Mouse (Mus musculus) midbrain, embryonic 14.5 days (tissue): ENCODE results near the gene Gm5798. TPM values are rescaled to one million over a fixed set of nuclear protein-coding genes. Genes with fewer than 3 reads are reported as not detected.
"Not testable (repeated sequence)": the region's sequence is repeated elsewhere in the genome, so short reads cannot be mapped to it uniquely, and the experiment has no call there.

Experiments used
- ATAC-seq: fragments of 200-750 bp; cut with Nextera tagmentation; 2 replicates; pipeline ENCODE4 v1.8.0; 2017; ENCODE audit warnings: moderate number of reproducible peaks, moderate library complexity; ENCODE audit not compliant: low FRiP score, low TSS enrichment
- DNase-seq: peaks from one replicate; pipeline ENCODE4 v3.0.0-alpha.2; 2015
- H3K27ac ChIP-seq: fragments of 300-500 bp; sonication (generic); replicated peaks from 2 replicates; pipeline ENCODE4 v1.5.1; 2014; ENCODE audit warnings: mild to moderate bottlenecking, low read depth, low read length, moderate library complexity
- H3K27me3 ChIP-seq: fragments of 300-500 bp; sonication (generic); 2 replicates; pipeline ENCODE4 v1.6.1; 2014; ENCODE audit warnings: low read length, control low read depth, mixed read lengths; ENCODE audit not compliant: control insufficient read depth, insufficient read depth
- H3K36me3 ChIP-seq: fragments of 300-500 bp; sonication (generic); 2 replicates; pipeline ENCODE4 v1.6.1; 2014; ENCODE audit warnings: low read length, control low read depth; ENCODE audit not compliant: control insufficient read depth, insufficient read depth
- H3K4me1 ChIP-seq: fragments of 300-500 bp; sonication (generic); 2 replicates; pipeline ENCODE4 v1.6.1; 2014; ENCODE audit warnings: mild to moderate bottlenecking, antibody characterized with exemption, low read length, control low read depth; ENCODE audit not compliant: control insufficient read depth, insufficient read depth
- H3K4me2 ChIP-seq: fragments of 300-500 bp; sonication (generic); 2 replicates; pipeline ENCODE4 v1.6.1; 2014; ENCODE audit warnings: mild to moderate bottlenecking, low read length, moderate library complexity
- H3K4me3 ChIP-seq: fragments of 300-500 bp; sonication (generic); replicated peaks from 2 replicates; pipeline ENCODE4 v1.5.1; 2014; ENCODE audit warnings: low read depth, low read length
- H3K9ac ChIP-seq: fragments of 300-500 bp; sonication (generic); replicated peaks from 2 replicates; pipeline ENCODE4 v1.6.1; 2014; ENCODE audit warnings: mild to moderate bottlenecking, low read length, moderate library complexity
- H3K9me3 ChIP-seq: fragments of 300-500 bp; sonication (generic); 2 replicates; pipeline ENCODE4 v1.6.1; 2016; ENCODE audit warnings: low read length, control low read depth, mixed read lengths; ENCODE audit not compliant: control insufficient read depth
- WGBS: fragments of 180-500 bp; shearing (Covaris S2); extraction: QIAGEN DNeasy Blood & Tissue Kit; methylation state at CpG from one replicate; pipeline ENCODE4 v1.1.7; 2014; 5-methylcytosine and 5-hydroxymethylcytosine counted together
- polyA plus RNA-seq: library from polyadenylated mRNA; unstranded; fragments of >200 nt; fragmentation: Nextera tagmentation; extraction: Ambion mirVana; gene quantifications from 2 replicates; pipeline ENCODE4 v1.2.1, GENCODE M21; 2014

Gm5798 gene
- not detected in 2 replicates for polyA plus RNA-seq

GRCm38 (mm10) chr14:41348309-41348708 is at the start of gene Gm5798:
Gene Gm5798 (plus strand): TSS chr14:41348609.
- not testable (repeated sequence) for DNase-seq, H3K27ac ChIP-seq, H3K27me3 ChIP-seq, H3K9me3 ChIP-seq, H3K9ac ChIP-seq, H3K4me3 ChIP-seq, ATAC-seq, H3K4me1 ChIP-seq, H3K4me2 ChIP-seq, H3K36me3 ChIP-seq
- 70% methylated on average over 2 of the region's 2 CpGs for WGBS

GRCm38 (mm10) chr14:41386279-41386678 is 37.9 kb downstream of the Gm5798 start, which contains the start of gene Gm7945:
Gene Gm7945 (minus strand): TSS chr14:41386379.
- no CpG with 5 or more reads among the region's 3 CpGs for WGBS
- not testable (repeated sequence) for H3K9ac ChIP-seq, H3K9me3 ChIP-seq, H3K4me3 ChIP-seq, DNase-seq, H3K36me3 ChIP-seq, H3K27me3 ChIP-seq, H3K4me2 ChIP-seq, ATAC-seq, H3K27ac ChIP-seq, H3K4me1 ChIP-seq

Other genes with a start within 250 kb of the Gm5798 start
- gene Mat1a, start 243.6 kb upstream of the Gm5798 start, polyA plus RNA-seq: not detected in 2 replicates
- gene Sftpa1, start 216.8 kb upstream of the Gm5798 start, polyA plus RNA-seq: not detected in 2 replicates
- gene Mbl1, start 197.2 kb upstream of the Gm5798 start, polyA plus RNA-seq: not detected in 2 replicates
- not detected in 2 replicates for gene Sftpd, start 163.5 kb upstream of the Gm5798 start, polyA plus RNA-seq
- 0.32 and 0.49 TPM in 2 replicates for gene Gm2832, start 69.8 kb upstream of the Gm5798 start, polyA plus RNA-seq
- gene Gm7945, start 37.8 kb downstream of the Gm5798 start, polyA plus RNA-seq: not detected in 2 replicates
- not detected in 2 replicates for gene Gm6482, start 59.7 kb downstream of the Gm5798 start, polyA plus RNA-seq
- not detected in 2 replicates for gene Gm7954, start 104.9 kb downstream of the Gm5798 start, polyA plus RNA-seq
- gene Gm3486, start 140.9 kb downstream of the Gm5798 start, polyA plus RNA-seq: not detected in 2 replicates
- not detected in 2 replicates for gene Gm7970, start 207.0 kb downstream of the Gm5798 start, polyA plus RNA-seq
- gene 1700049E17Rik2, start 224.6 kb downstream of the Gm5798 start, polyA plus RNA-seq: not detected in 2 replicates